Mouse (Mus musculus) small intestine, adult 2 months (tissue): ENCODE data around the gene Mob1b.

Experiments used
- CTCF ChIP-seq: fragments of 200-500 bp; IDR thresholded peaks from 2 replicates; pipeline ENCODE4 v1.5.1; 2012; ENCODE audit warnings: low read depth, mild to moderate bottlenecking, control low read depth, inconsistent platforms, low read length, moderate library complexity, mixed read lengths; ENCODE audit not compliant: insufficient replicate concordance, insufficient read length; ENCODE audit errors: extremely low read depth
- POLR2A ChIP-seq: fragments of 200-500 bp; IDR thresholded peaks from 2 replicates; pipeline ENCODE4 v1.6.1; 2012; ENCODE audit warnings: low read depth, mild to moderate bottlenecking, control low read depth, inconsistent platforms, low read length, moderate library complexity

DNA sequence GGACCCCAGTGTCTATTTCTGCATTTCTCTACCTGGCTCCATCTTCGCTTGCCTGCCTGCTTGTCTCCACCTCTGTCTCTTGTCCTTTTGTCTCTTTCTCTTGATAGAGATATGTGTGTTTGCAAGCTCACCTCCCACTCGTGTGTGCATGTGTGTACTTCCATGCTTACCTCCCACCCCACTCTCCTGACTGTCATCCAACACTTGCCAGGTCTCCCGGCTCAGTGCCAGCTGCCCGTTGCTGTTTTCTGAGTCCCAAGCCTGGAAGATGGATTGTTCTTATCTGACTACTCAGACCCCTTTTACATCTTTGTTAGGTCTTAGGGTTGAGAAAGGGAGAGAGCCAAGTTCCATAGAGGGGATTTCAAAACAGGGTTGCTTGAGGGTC lies 1.6 kb downstream of the Mob1b start:
- TF ChIP-seq CTCF, result no peak
- no peak for TF ChIP-seq POLR2A
